Mouse (Mus musculus) cortical plate, adult 2 months (tissue): ENCODE measurements around the gene Sct. TPM values are rescaled to one million over a fixed set of nuclear protein-coding genes. Genes with fewer than 3 reads are reported as not detected.

Experiments used
- H3K27ac ChIP-seq: fragments of 200-500 bp; 2 replicates; pipeline ENCODE4 v1.5.1; 2012; ENCODE audit warnings: low read length, control low read depth, inconsistent platforms; ENCODE audit not compliant: insufficient read depth
- H3K4me1 ChIP-seq: fragments of 200-500 bp; 2 replicates; pipeline ENCODE4 v1.6.1; 2011; ENCODE audit warnings: low read length; ENCODE audit not compliant: control insufficient read depth, insufficient read depth
- H3K4me3 ChIP-seq: fragments of 200-500 bp; 2 replicates; pipeline ENCODE4 v1.5.1; 2011; ENCODE audit warnings: mild to moderate bottlenecking, low read length, control low read depth; ENCODE audit not compliant: insufficient read depth
- CTCF ChIP-seq: fragments of 200-500 bp; IDR thresholded peaks from 2 replicates; pipeline ENCODE4 v1.5.1; 2011; ENCODE audit warnings: mild to moderate bottlenecking, control low read depth, low read length; ENCODE audit not compliant: insufficient read depth; ENCODE audit errors: extremely low read depth
- POLR2A ChIP-seq: fragments of 200-500 bp; IDR thresholded peaks from 2 replicates; pipeline ENCODE4 v1.6.1; 2011; ENCODE audit warnings: mild to moderate bottlenecking, low read length, control low read depth; ENCODE audit not compliant: insufficient read depth; ENCODE audit errors: extremely low read depth
- polyA plus RNA-seq: library from polyadenylated mRNA; depleted of rRNA; stranded (reverse); fragments of >200 nt; gene quantifications from 2 replicates; pipeline ENCODE4 v1.2.3, GENCODE M21; 2012; rRNA removed

Gene Sct
- 0.27 and 0.38 TPM in 2 replicates for polyA plus RNA-seq

- Histone ChIP-seq H3K4me1 (no peaks in the 10 kb centered on the region), H3K27ac (no peak within 1 kb of the TSS), H3K4me3 (peak within 1 kb of the TSS; percentile 25)
- TF ChIP-seq CTCF: peak; percentile 27; the same call in 1 of the 2 replicates
- no peak for TF ChIP-seq POLR2A
These were observed at the start of gene Sct for GRCm38 (mm10) chr7:141278766-141279590. Gene Sct, minus strand, starts transcription at chr7:141279133.

GRCm38 (mm10) chr7:141328373-141328990 lies 49.5 kb upstream of the Sct start:
- TF ChIP-seq POLR2A: no peak
- TF ChIP-seq CTCF: no peak
- Histone ChIP-seq H3K4me1 (peaks cover 13% of the 10 kb centered on the region), H3K4me3 (peak overlapping the region; percentile 71), H3K27ac (peak overlapping the region; percentile 44; the same call in 1 of the 2 replicates)

- TF ChIP-seq POLR2A: peak; percentile 66
- TF ChIP-seq CTCF: no peak
- peak within 1 kb of the TSS; percentile 71 for H3K4me3 ChIP-seq
- H3K27ac ChIP-seq: peak within 1 kb of the TSS; percentile 94
These were observed 48.8 kb upstream of the Sct start, which contains the start of the genes Deaf1 and Tmem80 for GRCm38 (mm10) chr7:141327469-141328372. Gene Deaf1, minus strand, starts transcription at chr7:141327690. Gene Tmem80, plus strand, starts transcription at chr7:141327739.

GRCm38 (mm10) chr7:141326546-141327446 lies 47.9 kb upstream of the Sct start:
- H3K27ac ChIP-seq: peak overlapping the region; percentile 80
- H3K4me3 ChIP-seq: peak overlapping the region; percentile 71
- H3K4me1 ChIP-seq: peaks cover 13% of the 10 kb centered on the region
- TF ChIP-seq CTCF (no peak), POLR2A (no peak)

More at GRCm38 (mm10) chr7:141327469-141328372, 48.8 kb upstream of the Sct start, which contains the start of the genes Deaf1 and Tmem80:
- peaks cover 13% of the 10 kb centered on the region for H3K4me1 ChIP-seq

- Histone ChIP-seq H3K4me1 (peaks cover 13% of the 10 kb centered on the region), H3K4me3 (no peak overlapping the region), H3K27ac (no peak overlapping the region)
- TF ChIP-seq POLR2A: no peak
- TF ChIP-seq CTCF: no peak
These were observed 45.8 kb upstream of the Sct start for GRCm38 (mm10) chr7:141324686-141325085.

GRCm38 (mm10) chr7:141319446-141319845 lies 40.5 kb upstream of the Sct start:
- Histone ChIP-seq H3K4me1 (peaks cover 2% of the 10 kb centered on the region; the same call in 1 of the 2 replicates), H3K4me3 (no peak overlapping the region), H3K27ac (no peak overlapping the region)
- TF ChIP-seq CTCF: no peak
- TF ChIP-seq POLR2A: no peak

- Histone ChIP-seq H3K27ac (no peak overlapping the region), H3K4me3 (no peak overlapping the region), H3K4me1 (no peaks in the 10 kb centered on the region)
- TF ChIP-seq POLR2A: no peak
- TF ChIP-seq CTCF: no peak
These were observed 38.7 kb upstream of the Sct start for GRCm38 (mm10) chr7:141317619-141318132.

GRCm38 (mm10) chr7:141315974-141316373 lies 37.0 kb upstream of the Sct start:
- Histone ChIP-seq H3K4me3 (no peak overlapping the region), H3K27ac (no peak overlapping the region), H3K4me1 (peaks cover 2% of the 10 kb centered on the region)
- no peak for TF ChIP-seq POLR2A
- peak; percentile 53 for TF ChIP-seq CTCF
